Mouse (Mus musculus): ENCODE data around the gene Reep1. TPM values are rescaled to one million over a fixed set of nuclear protein-coding genes. Genes with fewer than 3 reads are reported as not detected.
"Not testable (repeated sequence)": the region's sequence is repeated elsewhere in the genome, so short reads cannot be mapped to it uniquely, and the experiment has no call there.

Reep1 gene
- polyA plus RNA-seq, 1 experiment, result 4.5 TPM

DNA sequence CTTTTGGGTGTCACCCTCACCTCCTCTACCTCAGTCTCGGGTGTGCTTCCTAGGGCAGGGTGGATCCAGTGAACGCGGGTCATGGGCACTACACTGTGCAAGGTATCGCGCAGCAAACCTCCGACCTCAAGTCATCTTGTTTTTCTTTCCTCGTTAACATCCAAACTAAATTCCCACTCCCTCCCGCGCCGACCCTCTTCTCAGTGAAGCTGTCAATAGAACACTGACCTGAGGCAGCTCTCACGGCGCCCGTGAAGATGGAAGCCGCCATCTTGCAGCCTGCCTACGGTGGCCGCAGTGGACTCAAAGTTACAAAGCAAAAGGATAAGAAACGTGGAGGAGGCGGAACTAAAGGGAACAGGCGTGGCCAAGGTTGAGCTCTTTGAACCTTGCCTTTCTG, 116.1 kb downstream of the Reep1 start:
- peak overlapping the region; percentile 91 for H3K4me3 ChIP-seq (ENCODE audit: insufficient read depth, low read length)
- TF ChIP-seq CTCF (IDR thresholded peaks at IDR 0.05; ENCODE audit: borderline replicate concordance, insufficient read depth, low read length) (no peak), POLR2A (IDR thresholded peaks at IDR 0.05; ENCODE audit: low read depth, low read length) (peak; percentile 96)
- no peak overlapping the region for H3K27ac ChIP-seq (ENCODE audit: insufficient read depth, low read length)
- no peaks in the 10 kb centered on the region for H3K4me1 ChIP-seq (ENCODE audit: control insufficient read depth, insufficient read depth, low read length)

DNA sequence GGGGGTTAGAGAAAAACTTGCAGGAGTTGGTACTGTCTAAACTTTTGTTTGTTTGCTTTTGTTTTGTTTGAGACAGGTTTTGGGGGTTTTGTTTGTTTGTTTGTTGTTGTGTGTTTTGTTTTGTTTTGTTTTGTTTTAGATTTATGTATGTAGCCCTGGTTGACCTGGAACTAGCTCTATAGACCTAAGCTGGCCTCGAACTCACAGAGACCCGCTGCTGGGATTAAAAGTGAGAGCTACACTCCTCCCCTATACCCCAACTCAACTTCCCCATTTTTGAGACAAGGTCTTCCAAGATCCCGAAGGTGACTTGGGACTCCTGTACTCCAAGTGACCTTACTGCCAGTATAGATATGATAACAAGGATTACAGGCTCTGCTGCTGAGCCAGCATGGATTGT, 116.6 kb downstream of the Reep1 start:
- Histone ChIP-seq H3K27ac (ENCODE audit: insufficient read depth, low read length) (no peak overlapping the region), H3K4me1 (ENCODE audit: control insufficient read depth, insufficient read depth, low read length) (no peaks in the 10 kb centered on the region)

DNA sequence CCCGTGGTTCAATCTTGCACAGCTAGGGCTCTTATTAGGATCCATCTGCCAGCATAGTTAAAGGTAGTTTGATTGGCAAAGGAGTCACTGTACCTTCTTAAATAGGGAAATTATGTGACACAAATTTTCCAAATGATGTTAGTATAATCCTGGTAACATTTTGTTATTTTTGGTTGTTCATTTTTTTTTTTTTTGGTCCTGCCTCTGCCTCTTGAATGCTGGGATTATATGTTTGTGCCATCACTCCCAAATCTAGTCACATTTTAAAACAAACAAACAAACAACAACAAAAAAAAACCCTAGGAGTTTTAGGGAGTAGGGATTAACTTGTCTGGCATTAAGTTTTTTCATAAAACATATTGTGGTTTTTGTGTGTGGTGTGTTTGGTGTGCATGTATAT, 119.5 kb downstream of the Reep1 start, which contains the start of gene Mrpl35:
TSS of gene Mrpl35 (minus strand) at position 101 of the 400 bp plus-strand sequence.
- no peak for TF ChIP-seq POLR2A (IDR thresholded peaks at IDR 0.05; ENCODE audit: low read depth, low read length)
- TF ChIP-seq CTCF (IDR thresholded peaks at IDR 0.05; ENCODE audit: borderline replicate concordance, insufficient read depth, low read length), result no peak

More for the DNA sequence above, 116.6 kb downstream of the Reep1 start:
- TF ChIP-seq CTCF (IDR thresholded peaks at IDR 0.05; ENCODE audit: borderline replicate concordance, insufficient read depth, low read length) (no peak), POLR2A (IDR thresholded peaks at IDR 0.05; ENCODE audit: low read depth, low read length) (no peak)
- H3K4me3 ChIP-seq (ENCODE audit: insufficient read depth, low read length), result peak overlapping the region; percentile 20; the same call in 1 of the 2 replicates

DNA sequence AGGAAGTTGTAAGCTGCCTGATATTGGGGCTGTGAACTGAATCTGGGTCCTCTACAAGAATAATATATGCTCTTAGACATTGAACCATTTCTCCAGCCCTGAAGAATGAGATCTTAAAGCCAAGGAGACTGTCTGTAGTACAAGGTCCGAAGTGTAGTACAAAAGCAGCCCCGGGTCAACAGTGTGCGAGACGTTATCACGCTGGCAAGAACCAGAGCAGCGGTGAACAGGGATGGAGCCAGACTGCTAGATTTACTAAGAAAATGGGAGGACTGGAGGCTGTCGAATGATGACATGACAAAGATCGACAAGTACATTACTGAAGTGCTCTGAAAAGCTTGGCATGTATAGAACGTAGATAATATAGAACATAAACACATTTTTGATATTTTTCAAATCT, 122.4 kb downstream of the Reep1 start:
- Histone ChIP-seq H3K4me3 (ENCODE audit: insufficient read depth, low read length) (no peak overlapping the region), H3K27ac (ENCODE audit: insufficient read depth, low read length) (no peak overlapping the region), H3K4me1 (ENCODE audit: control insufficient read depth, insufficient read depth, low read length) (peaks cover 2% of the 10 kb centered on the region; the same call in 1 of the 2 replicates)
- TF ChIP-seq CTCF (IDR thresholded peaks at IDR 0.05; ENCODE audit: borderline replicate concordance, insufficient read depth, low read length) (no peak), POLR2A (IDR thresholded peaks at IDR 0.05; ENCODE audit: low read depth, low read length) (no peak)

More for the DNA sequence above, 119.5 kb downstream of the Reep1 start, which contains the start of gene Mrpl35:
- Histone ChIP-seq H3K4me3 (ENCODE audit: insufficient read depth, low read length) (no peak within 1 kb of the TSS), H3K4me1 (ENCODE audit: control insufficient read depth, insufficient read depth, low read length) (no peaks in the 10 kb centered on the region), H3K27ac (ENCODE audit: insufficient read depth, low read length) (no peak within 1 kb of the TSS)

DNA sequence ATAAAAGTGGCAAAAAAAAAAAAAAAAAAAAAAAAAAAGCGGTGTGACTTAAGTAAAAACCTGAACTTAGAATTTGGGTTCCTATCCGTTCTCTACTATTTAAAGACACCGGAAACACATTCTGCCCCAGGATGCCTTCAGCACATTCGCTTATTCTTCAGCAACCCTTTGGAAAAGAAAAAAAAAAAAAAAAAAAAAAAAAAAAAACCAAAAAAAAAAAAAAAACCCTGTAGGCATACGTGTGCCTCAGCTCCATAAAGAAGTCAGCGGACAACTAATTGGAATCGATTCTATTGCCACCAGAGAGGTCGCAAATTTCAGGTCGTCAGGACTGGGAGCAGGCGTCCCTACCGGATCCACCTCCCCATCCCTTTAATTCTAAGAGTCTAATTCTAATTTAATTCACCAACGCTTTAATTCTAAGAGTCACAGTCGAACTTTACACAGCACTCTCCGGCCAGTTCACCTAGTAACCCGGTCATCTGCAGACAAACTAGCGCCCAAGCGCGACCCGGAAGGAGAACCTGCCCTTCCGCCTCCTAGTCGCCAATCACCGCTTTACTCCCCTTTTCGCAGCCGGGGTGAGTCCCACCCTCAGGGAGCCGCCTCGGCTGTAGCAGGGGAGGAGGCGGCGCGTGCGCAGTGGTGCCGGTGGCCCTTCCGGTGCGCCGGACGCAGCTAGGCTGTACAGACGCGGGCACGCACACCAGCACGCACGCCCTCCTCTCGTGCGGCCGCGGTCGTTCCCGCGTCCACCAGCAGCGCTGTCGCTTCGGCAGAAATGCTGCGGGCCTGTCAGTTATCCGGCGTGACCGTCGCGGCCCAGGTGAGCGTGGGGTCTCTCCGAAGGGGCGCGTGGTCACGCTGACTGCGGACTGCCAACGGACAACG, 123.6 kb downstream of the Reep1 start, which contains the start of gene Immt:
TSS of gene Immt (plus strand) at position 642 of the 891 bp plus-strand sequence.
- peak; percentile 91 for TF ChIP-seq POLR2A (IDR thresholded peaks at IDR 0.05; ENCODE audit: low read depth, low read length)
- TF ChIP-seq CTCF (IDR thresholded peaks at IDR 0.05; ENCODE audit: borderline replicate concordance, insufficient read depth, low read length), result no peak
- H3K4me3 ChIP-seq (ENCODE audit: insufficient read depth, low read length), result peak within 1 kb of the TSS; percentile 89
- peaks cover 2% of the 10 kb centered on the region; the same call in 1 of the 2 replicates for H3K4me1 ChIP-seq (ENCODE audit: control insufficient read depth, insufficient read depth, low read length)
- H3K27ac ChIP-seq (ENCODE audit: insufficient read depth, low read length), result peak within 1 kb of the TSS; percentile 91

DNA sequence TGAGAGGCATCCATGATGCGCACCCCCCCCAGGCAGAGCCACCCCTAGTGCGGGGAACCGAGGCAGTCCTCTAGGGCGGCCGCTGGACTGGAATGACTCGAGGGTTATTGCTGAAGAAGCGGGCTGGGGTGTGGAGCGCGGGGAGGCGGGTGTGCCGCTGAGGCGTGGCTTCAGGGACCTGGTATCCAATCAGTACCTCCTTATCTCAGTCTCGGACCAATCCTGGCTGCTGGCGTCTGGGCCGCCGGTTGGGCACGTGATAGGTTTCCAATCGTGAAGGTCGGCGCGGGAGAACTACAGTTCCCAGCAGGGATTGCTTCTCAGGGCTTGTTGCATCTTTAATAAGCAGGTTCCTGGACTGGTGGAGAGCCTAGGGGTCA, 124.2 kb downstream of the Reep1 start:
- Histone ChIP-seq H3K4me3 (ENCODE audit: insufficient read depth, low read length) (peak overlapping the region; percentile 89), H3K27ac (ENCODE audit: insufficient read depth, low read length) (peak overlapping the region; percentile 91), H3K4me1 (ENCODE audit: control insufficient read depth, insufficient read depth, low read length) (peaks cover 2% of the 10 kb centered on the region; the same call in 1 of the 2 replicates)
- no peak for TF ChIP-seq CTCF (IDR thresholded peaks at IDR 0.05; ENCODE audit: borderline replicate concordance, insufficient read depth, low read length)
- TF ChIP-seq POLR2A (IDR thresholded peaks at IDR 0.05; ENCODE audit: low read depth, low read length), result no peak; the same call in 1 of the 2 replicates

DNA sequence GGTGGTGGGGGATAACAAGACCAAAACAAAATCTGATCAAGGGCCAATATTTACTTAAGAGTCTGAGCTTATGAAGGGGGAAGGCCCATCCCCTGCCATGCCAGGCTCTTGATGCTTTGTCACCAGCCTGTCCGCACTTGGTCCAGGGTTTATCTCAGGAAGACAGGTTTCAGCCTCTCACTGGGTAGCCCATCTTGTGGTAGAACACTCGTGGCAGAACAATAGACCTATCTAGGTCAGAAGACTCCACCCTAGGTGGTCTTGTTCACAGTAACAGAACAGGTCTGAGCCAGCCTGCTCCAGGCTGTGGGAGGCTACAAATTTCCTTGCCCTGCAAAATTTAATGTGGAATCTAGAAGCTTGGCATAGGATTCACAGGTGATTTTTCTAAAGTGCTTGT, 129.4 kb downstream of the Reep1 start:
- Histone ChIP-seq H3K4me3 (ENCODE audit: insufficient read depth, low read length) (no peak overlapping the region), H3K4me1 (ENCODE audit: control insufficient read depth, insufficient read depth, low read length) (peaks cover 2% of the 10 kb centered on the region; the same call in 1 of the 2 replicates), H3K27ac (ENCODE audit: insufficient read depth, low read length) (no peak overlapping the region)
- no peak for TF ChIP-seq CTCF (IDR thresholded peaks at IDR 0.05; ENCODE audit: borderline replicate concordance, insufficient read depth, low read length)
- TF ChIP-seq POLR2A (IDR thresholded peaks at IDR 0.05; ENCODE audit: low read depth, low read length), result no peak

DNA sequence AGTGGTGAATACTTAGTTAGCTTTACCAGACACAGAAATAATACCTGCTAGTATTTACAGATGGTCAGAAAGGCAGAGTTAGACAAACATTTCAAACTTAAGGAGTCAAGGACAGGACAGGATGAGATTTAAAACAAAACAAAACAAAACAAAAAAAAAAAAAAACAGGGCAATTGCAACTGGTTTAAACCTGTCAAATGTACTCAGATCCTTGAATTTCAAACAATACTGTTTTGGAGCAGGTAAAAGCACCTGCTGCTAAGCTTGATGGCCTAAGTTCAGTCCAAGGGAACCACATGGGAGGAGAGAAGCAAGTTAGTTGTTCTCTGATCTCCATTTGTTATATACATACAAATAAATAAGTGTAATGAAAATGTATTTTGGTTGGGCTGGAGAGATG, 132.5 kb downstream of the Reep1 start:
- Histone ChIP-seq H3K4me1 (ENCODE audit: control insufficient read depth, insufficient read depth, low read length) (no peaks in the 10 kb centered on the region; the same call in 1 of the 2 replicates), H3K27ac (ENCODE audit: insufficient read depth, low read length) (no peak overlapping the region), H3K4me3 (ENCODE audit: insufficient read depth, low read length) (no peak overlapping the region)
- TF ChIP-seq CTCF (IDR thresholded peaks at IDR 0.05; ENCODE audit: borderline replicate concordance, insufficient read depth, low read length), result no peak
- no peak for TF ChIP-seq POLR2A (IDR thresholded peaks at IDR 0.05; ENCODE audit: low read depth, low read length)

DNA sequence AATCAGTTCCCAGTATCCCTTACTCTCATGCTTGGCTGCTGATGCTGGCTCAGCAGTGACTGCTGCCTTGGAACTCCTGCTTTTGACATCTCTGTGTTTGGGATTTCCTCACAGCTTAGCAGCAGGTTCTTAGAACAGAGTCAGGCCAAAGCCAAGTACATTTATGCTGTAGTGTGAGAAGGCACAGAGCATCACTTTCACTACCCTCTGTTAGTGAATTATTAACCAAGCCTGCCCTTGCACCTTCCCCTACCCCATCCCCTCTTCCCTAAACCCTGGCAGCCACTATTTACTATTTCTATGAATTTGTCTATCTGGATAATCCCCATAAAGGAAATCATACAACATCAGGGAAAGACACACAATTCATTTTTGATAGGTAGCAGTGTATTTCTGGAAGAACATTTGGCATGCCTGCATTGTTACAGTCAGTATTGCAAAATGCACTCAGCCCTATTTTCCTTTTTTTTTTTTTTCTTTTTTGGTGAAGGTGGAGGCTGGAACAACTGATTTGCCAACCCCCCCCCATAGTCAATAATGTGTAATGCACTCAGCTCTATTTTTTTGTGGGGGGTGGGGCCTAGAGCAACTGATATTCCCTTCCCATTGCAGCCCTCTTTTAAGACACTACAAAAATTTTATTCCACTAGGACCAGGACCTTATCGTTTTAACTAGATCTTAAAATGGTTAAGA, 133.4 kb downstream of the Reep1 start:
- no peaks in the 10 kb centered on the region; the same call in 1 of the 2 replicates for H3K4me1 ChIP-seq (ENCODE audit: control insufficient read depth, insufficient read depth, low read length)
- no peak overlapping the region for H3K27ac ChIP-seq (ENCODE audit: insufficient read depth, low read length)
- TF ChIP-seq POLR2A (IDR thresholded peaks at IDR 0.05; ENCODE audit: low read depth, low read length), result no peak
- no peak overlapping the region for H3K4me3 ChIP-seq (ENCODE audit: insufficient read depth, low read length)

DNA sequence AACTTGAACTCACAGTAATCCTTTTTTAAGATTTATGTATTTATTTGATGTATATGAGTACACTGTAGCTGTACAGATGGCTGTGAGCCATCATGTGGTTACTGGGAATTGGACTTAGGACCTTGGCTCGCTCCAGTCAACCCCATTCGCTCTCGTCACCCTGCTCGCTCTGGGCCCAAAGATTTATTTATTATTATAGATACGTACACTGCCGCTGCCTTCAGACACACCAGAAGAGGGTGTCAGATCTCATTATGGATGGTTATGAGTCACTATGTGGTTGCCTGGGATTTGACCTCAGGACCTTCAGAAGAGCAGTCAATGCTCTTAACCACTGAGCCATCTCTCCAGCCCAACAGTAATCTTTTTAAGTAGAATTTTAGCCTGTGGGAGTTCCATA, 139.5 kb downstream of the Reep1 start:
- not testable (repeated sequence) for H3K4me1 ChIP-seq (ENCODE audit: control insufficient read depth, insufficient read depth, low read length); H3K4me3 ChIP-seq (ENCODE audit: insufficient read depth, low read length); H3K27ac ChIP-seq (ENCODE audit: insufficient read depth, low read length)

Other genes with a start within 250 kb of the Reep1 start
- 20.9 and 23.3 TPM in 2 replicates for gene Rnf103, start 213.7 kb upstream of the Reep1 start, polyA plus RNA-seq (2011; ENCODE audit: insufficient read length, low read depth, missing spikeins)
- gene Chmp3, start 163.8 kb upstream of the Reep1 start, polyA plus RNA-seq (2011; ENCODE audit: insufficient read length, low read depth, missing spikeins), result 211 and 223 TPM in 2 replicates
- 40.1 and 44.1 TPM in 2 replicates for gene Kdm3a, start 74.6 kb upstream of the Reep1 start, polyA plus RNA-seq (2011; ENCODE audit: insufficient read length, low read depth, missing spikeins)
- 35.9 and 39.7 TPM in 2 replicates for gene Mrpl35, start 119.4 kb downstream of the Reep1 start, polyA plus RNA-seq (2011; ENCODE audit: insufficient read length, low read depth, missing spikeins)
- gene Immt, start 123.8 kb downstream of the Reep1 start, polyA plus RNA-seq (2011; ENCODE audit: insufficient read length, low read depth, missing spikeins), result 132 and 134 TPM in 2 replicates
- 105 and 111 TPM in 2 replicates for gene Ptcd3, start 201.2 kb downstream of the Reep1 start, polyA plus RNA-seq (2011; ENCODE audit: insufficient read length, low read depth, missing spikeins)
- gene Polr1a, start 201.5 kb downstream of the Reep1 start, polyA plus RNA-seq (2011; ENCODE audit: insufficient read length, low read depth, missing spikeins), result 35.6 and 40.8 TPM in 2 replicates

All from embryonic fibroblast, embryonic 13.5 days (primary cell).